Mouse (Mus musculus) layer of hippocampus, postnatal 10 days (tissue): ENCODE data around the gene Kif14. TPM values are rescaled to one million over a fixed set of nuclear protein-coding genes. Genes with fewer than 3 reads are reported as not detected.
"Not testable (repeated sequence)": the region's sequence is repeated elsewhere in the genome, so short reads cannot be mapped to it uniquely, and the experiment has no call there.

ENCODE experiments used
- DNase-seq, 2 experiments: peaks; one replicate each; pipeline ENCODE4 v3.0.0; 2021; ENCODE audit warnings: low spot score in 2 of 2
- total RNA-seq, 2 experiments: library from RNA; stranded (reverse); gene quantifications; 2 replicates each; pipeline ENCODE4 v1.2.3; 2021

The Kif14 gene
- total RNA-seq, 2 experiments from 2014 or later = 1.4 to 1.6 TPM

GRCm38 (mm10) chr1:136470471-136470870 is 4.3 kb downstream of the Kif14 start:
- DNase-seq = no peak

GRCm38 (mm10) chr1:136491681-136492080 is 25.5 kb downstream of the Kif14 start:
- DNase-seq = no peak

GRCm38 (mm10) chr1:136492232-136492631 is 26.1 kb downstream of the Kif14 start:
- DNase-seq = no peak

- no peak for DNase-seq
Observed at GRCm38 (mm10) chr1:136499317-136499716, 33.2 kb downstream of the Kif14 start.

GRCm38 (mm10) chr1:136502936-136503335 is 36.8 kb downstream of the Kif14 start:
- DNase-seq = no peak

- DNase-seq = not testable (repeated sequence)
Observed at GRCm38 (mm10) chr1:136506255-136506654, 40.1 kb downstream of the Kif14 start.

GRCm38 (mm10) chr1:136512317-136512716 is 46.2 kb downstream of the Kif14 start:
- no peak for DNase-seq

- DNase-seq = no peak
Observed at GRCm38 (mm10) chr1:136513181-136513580, 47.0 kb downstream of the Kif14 start.

- DNase-seq = no peak
Observed at GRCm38 (mm10) chr1:136518699-136519356, 52.7 kb downstream of the Kif14 start.

- DNase-seq = peak; percentile 66 to 74
Observed at GRCm38 (mm10) chr1:136521363-136521937, 55.3 kb downstream of the Kif14 start.

- peak; percentile 74 to 81 for DNase-seq
Observed at GRCm38 (mm10) chr1:136524917-136525316, 58.8 kb downstream of the Kif14 start.

GRCm38 (mm10) chr1:136525818-136526217 is 59.7 kb downstream of the Kif14 start:
- no peak for DNase-seq

GRCm38 (mm10) chr1:136527163-136527562 is 61.0 kb downstream of the Kif14 start:
- DNase-seq = no peak

GRCm38 (mm10) chr1:136532556-136532955 is 66.4 kb downstream of the Kif14 start:
- DNase-seq = no peak

GRCm38 (mm10) chr1:136536947-136537346 is 70.8 kb downstream of the Kif14 start:
- DNase-seq = no peak

GRCm38 (mm10) chr1:136538247-136538646 is 72.1 kb downstream of the Kif14 start:
- peak; percentile 47 to 62 for DNase-seq

GRCm38 (mm10) chr1:136540407-136540895 is 74.3 kb downstream of the Kif14 start:
- no peak for DNase-seq

- no peak for DNase-seq
Observed at GRCm38 (mm10) chr1:136541618-136542376, 75.7 kb downstream of the Kif14 start.

- DNase-seq = no peak
Observed at GRCm38 (mm10) chr1:136543920-136544319, 77.8 kb downstream of the Kif14 start.

- no peak for DNase-seq
Observed at GRCm38 (mm10) chr1:136547068-136547467, 80.9 kb downstream of the Kif14 start.

- DNase-seq = no peak
Observed at GRCm38 (mm10) chr1:136550285-136550684, 84.1 kb downstream of the Kif14 start.
